Mouse (Mus musculus) left cerebral cortex, adult 2 months (tissue): ENCODE measurements around the gene Bpifa1. TPM values are rescaled to one million over a fixed set of nuclear protein-coding genes. Genes with fewer than 3 reads are reported as not detected.
"Not testable (repeated sequence)": the region's sequence is repeated elsewhere in the genome, so short reads cannot be mapped to it uniquely, and the experiment has no call there.

Experiments
- DNase-seq, 2 experiments: peaks; one replicate each; pipeline ENCODE4 v3.0.0; 2021 to 2022; ENCODE audit warnings: low spot score in 2 of 2, mixed read lengths in 1 of 2; ENCODE audit errors: extremely low spot score in 1 of 2
- H3K27ac ChIP-seq: fragments of 200-600 bp; 2 replicates; pipeline ENCODE4 v1.8.1; 2022
- H3K4me3 ChIP-seq: fragments of 200-600 bp; 2 replicates; pipeline ENCODE4 v1.8.1; 2022
- CTCF ChIP-seq: fragments of 200-600 bp; IDR thresholded peaks from 2 replicates; pipeline ENCODE4 v1.8.1; 2022; ENCODE audit warnings: antibody characterized with exemption, mild to moderate bottlenecking, moderate library complexity
- intact Hi-C: fragments of 180-260 bp; cut with DNase I; formaldehyde crosslinking; loops from one replicate; pipeline ENCODE4 v1.15.1; 2025
- long read RNA-seq, 2 experiments: library from polyadenylated mRNA; stranded (forward); transcript quantifications; one replicate each; pipeline ENCODE4 v2.0.0; 2021; ENCODE audit warnings: borderline mapping rate in 2 of 2
- total RNA-seq, 2 experiments: library from RNA; stranded (reverse); gene quantifications; 2 replicates each; pipeline ENCODE4 v1.2.3; 2021

Gene Bpifa1
- not detected for total RNA-seq
- long read RNA-seq, experiment 1, result 0 reads
- long read RNA-seq, experiment 2, result 0 reads

DNA sequence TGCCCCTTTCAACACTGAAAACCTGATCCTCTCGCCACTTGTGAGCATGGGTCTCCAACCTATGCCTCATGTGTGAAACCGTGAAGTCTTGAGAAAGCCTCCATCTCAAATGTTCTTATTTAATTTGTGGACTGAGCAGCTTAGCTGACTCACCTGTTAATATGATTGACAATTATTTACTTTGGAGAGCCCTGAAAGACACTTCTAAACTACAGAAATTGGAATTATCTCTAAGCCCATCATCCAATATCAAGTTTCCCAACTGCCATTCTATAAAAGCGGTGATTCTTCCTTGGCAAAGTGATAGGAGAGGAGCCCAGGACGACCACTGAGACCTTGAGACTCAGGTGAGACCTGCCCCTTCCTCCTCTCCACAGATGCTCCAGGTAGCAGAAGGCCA lies at the start of gene Bpifa1:
Bpifa1 (plus strand) TSS at position 301 of the 400 bp plus-strand sequence.
- intact Hi-C loops, result no loop called here
- Histone ChIP-seq H3K27ac (no peak within 1 kb of the TSS), H3K4me3 (no peak within 1 kb of the TSS)
- no peak for DNase-seq
- TF ChIP-seq CTCF, result no peak

GRCm38 (mm10) chr2:154097734-154098133 lies 44.9 kb upstream of the Bpifa1 start:
- intact Hi-C loops, result no loop called here

DNA sequence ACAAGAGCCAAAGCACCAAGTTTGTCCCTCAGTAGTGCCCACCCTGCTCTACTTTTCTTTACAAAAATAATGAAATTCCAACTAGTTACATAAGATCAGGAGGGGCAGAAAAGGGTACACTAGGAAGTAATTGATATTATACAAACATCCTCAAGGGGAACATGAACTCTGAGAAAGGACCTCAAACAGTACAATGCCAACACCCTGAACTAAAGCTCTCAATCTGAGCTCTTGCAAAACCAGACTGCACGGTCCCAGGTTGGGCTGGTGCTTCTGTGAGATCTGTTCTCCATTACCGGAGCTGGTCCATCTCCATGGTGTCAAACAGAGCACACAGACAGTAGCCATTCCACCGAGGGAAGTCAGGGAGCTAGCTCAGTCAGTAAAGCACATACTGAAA lies 25.3 kb upstream of the Bpifa1 start:
- intact Hi-C loops, result no loop called here
- TF ChIP-seq CTCF, result no peak

More at GRCm38 (mm10) chr2:154097734-154098133, 44.9 kb upstream of the Bpifa1 start:
- DNase-seq, result no peak
- no peak overlapping the region for H3K4me3 ChIP-seq
- TF ChIP-seq CTCF, result peak; percentile 52
- H3K27ac ChIP-seq, result no peak overlapping the region

GRCm38 (mm10) chr2:154130120-154130519 lies 12.6 kb upstream of the Bpifa1 start, which contains the start of gene Bpifa3:
TSS of gene Bpifa3 (plus strand) at chr2:154130336.
- Histone ChIP-seq H3K27ac (no peak within 1 kb of the TSS), H3K4me3 (no peak within 1 kb of the TSS)
- no peak for DNase-seq
- intact Hi-C loops, result no loop called here
- TF ChIP-seq CTCF, result no peak

More for the DNA sequence above, 25.3 kb upstream of the Bpifa1 start:
- Histone ChIP-seq H3K27ac (no peak overlapping the region), H3K4me3 (no peak overlapping the region)
- no peak for DNase-seq

DNA sequence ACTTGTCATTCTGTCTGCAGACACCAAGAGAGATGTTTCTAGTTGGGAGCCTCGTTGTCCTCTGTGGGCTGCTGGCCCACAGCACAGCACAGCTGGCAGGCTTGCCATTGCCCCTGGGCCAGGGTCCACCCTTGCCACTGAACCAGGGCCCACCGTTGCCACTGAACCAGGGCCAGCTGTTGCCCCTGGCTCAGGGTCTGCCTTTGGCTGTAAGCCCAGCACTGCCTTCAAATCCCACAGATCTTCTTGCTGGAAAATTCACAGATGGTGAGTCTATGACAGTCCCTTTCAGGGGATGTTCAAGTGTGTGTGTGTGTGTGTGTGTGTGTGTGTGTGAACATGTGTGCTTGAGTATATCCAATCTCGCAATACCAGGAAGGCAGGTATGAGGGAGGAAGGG lies 1.1 kb downstream of the Bpifa1 start:
- no peak overlapping the region for H3K4me3 ChIP-seq
- H3K27ac ChIP-seq, result no peak overlapping the region
- intact Hi-C loops, result no loop called here
- DNase-seq, result no peak
- TF ChIP-seq CTCF, result no peak

DNA sequence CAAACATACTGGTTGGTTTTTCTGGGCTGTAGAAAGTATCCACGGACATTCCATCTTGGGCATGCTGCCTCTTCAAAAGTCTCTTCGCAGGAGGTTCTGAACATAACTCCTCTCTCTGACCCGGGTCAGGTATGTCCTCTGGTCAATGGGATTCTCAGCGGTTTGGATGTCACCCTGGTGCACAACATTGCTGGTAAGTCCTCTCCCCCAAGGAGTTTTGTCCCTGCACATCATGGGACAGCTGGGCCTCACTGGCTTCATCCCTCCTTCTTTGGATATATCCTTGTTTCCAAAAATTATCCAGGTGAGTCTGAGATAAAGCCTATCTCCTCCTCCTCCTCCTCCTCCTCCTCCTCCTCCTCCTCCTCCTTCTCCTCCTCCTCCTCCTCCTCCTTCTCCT lies 4.8 kb downstream of the Bpifa1 start:
- TF ChIP-seq CTCF, result no peak
- no peak for DNase-seq
- intact Hi-C loops, result no loop called here
- Histone ChIP-seq H3K27ac (no peak overlapping the region), H3K4me3 (no peak overlapping the region)

DNA sequence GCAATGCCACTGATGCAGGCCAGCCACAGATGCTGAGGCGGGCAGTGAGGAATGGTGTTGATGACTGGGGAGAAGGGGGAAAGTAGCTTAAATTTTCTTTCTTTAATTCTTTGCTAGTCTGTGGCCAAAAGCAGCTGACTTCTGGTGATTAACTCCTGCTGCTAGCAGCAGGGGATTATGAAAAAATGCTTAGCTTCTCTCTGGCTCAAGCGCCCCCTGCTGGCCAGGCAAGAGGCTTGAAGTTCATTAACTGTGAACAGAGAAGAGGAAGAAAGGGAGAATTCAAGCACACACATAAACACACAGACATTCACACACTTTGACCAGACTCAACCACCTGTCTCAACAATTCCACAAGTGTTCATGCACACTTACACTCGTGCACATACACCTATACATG lies 15.8 kb downstream of the Bpifa1 start:
- TF ChIP-seq CTCF, result peak; percentile 71
- intact Hi-C loops, result loop anchor here (5.0 kb wide), 2 partner anchors 166 to 216 kb away; no protein-coding TSS in a partner anchor
- peak; percentile 19 to 49 for DNase-seq
- H3K4me3 ChIP-seq, result no peak overlapping the region
- H3K27ac ChIP-seq, result no peak overlapping the region

- no peak for TF ChIP-seq CTCF
- Histone ChIP-seq H3K27ac (no peak within 1 kb of the TSS), H3K4me3 (no peak within 1 kb of the TSS)
- DNase-seq, result no peak
- intact Hi-C loops, result no loop called here
Observed at GRCm38 (mm10) chr2:154162307-154162706, 19.6 kb downstream of the Bpifa1 start, which contains the start of gene Bpifa5. TSS of gene Bpifa5 (plus strand) at chr2:154162607.

- Histone ChIP-seq H3K27ac (no peak overlapping the region), H3K4me3 (no peak overlapping the region)
- TF ChIP-seq CTCF, result no peak
- no peak for DNase-seq
- intact Hi-C loops, result no loop called here
Observed at GRCm38 (mm10) chr2:154163306-154163705, 20.6 kb downstream of the Bpifa1 start.

- H3K4me3 ChIP-seq, result no peak overlapping the region
- H3K27ac ChIP-seq, result no peak overlapping the region
- TF ChIP-seq CTCF, result no peak
- no peak for DNase-seq
- intact Hi-C loops, result no loop called here
Observed at GRCm38 (mm10) chr2:154169172-154169571, 26.5 kb downstream of the Bpifa1 start.

GRCm38 (mm10) chr2:154171621-154172020 lies 28.9 kb downstream of the Bpifa1 start:
- DNase-seq, result no peak
- TF ChIP-seq CTCF, result no peak
- H3K27ac ChIP-seq, result no peak overlapping the region
- intact Hi-C loops, result no loop called here
- H3K4me3 ChIP-seq, result no peak overlapping the region

- DNase-seq, result peak; percentile 20 to 30
- no peak overlapping the region for H3K4me3 ChIP-seq
- intact Hi-C loops, result loop anchor here (1.0 kb wide), 1 partner anchor 127 kb away; no protein-coding TSS in a partner anchor
- TF ChIP-seq CTCF, result peak; percentile 75
- H3K27ac ChIP-seq, result no peak overlapping the region
Observed at GRCm38 (mm10) chr2:154173313-154173712, 30.6 kb downstream of the Bpifa1 start.

DNA sequence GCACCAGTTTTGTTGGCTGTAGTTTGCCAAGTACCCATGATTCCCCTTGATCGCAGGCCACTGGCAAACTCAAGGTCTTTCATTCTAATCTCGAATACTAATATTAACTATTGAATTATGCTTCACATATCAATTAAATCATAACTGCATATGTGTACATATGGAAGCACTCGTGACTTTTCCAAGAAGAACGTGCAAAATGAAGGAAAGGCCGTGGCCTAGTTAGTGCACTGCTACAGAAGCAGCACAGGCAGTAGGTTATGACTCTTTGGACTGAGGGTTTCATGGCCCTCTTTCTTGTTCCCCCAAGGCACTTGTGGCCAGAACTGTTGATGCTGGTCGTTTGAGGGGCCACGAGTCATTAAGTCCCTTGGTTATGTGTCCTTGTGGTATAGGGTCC lies 39.2 kb downstream of the Bpifa1 start:
- intact Hi-C loops, DNase-seq, H3K4me3 ChIP-seq, H3K27ac ChIP-seq: not testable (repeated sequence)

- H3K4me3 ChIP-seq, H3K27ac ChIP-seq, intact Hi-C loops, DNase-seq: not testable (repeated sequence)
Observed at GRCm38 (mm10) chr2:154183061-154183460, 40.4 kb downstream of the Bpifa1 start.
